Mouse (Mus musculus) lung, embryonic 14.5 days (tissue): ENCODE measurements around the gene Vasn. TPM values are rescaled to one million over a fixed set of nuclear protein-coding genes. Genes with fewer than 3 reads are reported as not detected.

ENCODE experiments used
- ATAC-seq: fragments of 200-750 bp; cut with Nextera tagmentation; 2 replicates; pipeline ENCODE4 v1.8.0; 2017; ENCODE audit warnings: mild to moderate bottlenecking, moderate TSS enrichment, moderate library complexity; ENCODE audit not compliant: insufficient read depth
- DNase-seq: peaks from one replicate; pipeline ENCODE4 v3.0.0-alpha.2; 2015
- H3K27ac ChIP-seq: fragments of 300-500 bp; sonication (generic); 2 replicates; pipeline ENCODE4 v1.5.1; 2014; ENCODE audit warnings: low read depth, mild to moderate bottlenecking, moderate library complexity
- H3K27me3 ChIP-seq: fragments of 300-500 bp; sonication (generic); 2 replicates; pipeline ENCODE4 v1.6.1; 2014; ENCODE audit warnings: low read length, control low read depth; ENCODE audit not compliant: insufficient read depth
- H3K36me3 ChIP-seq: fragments of 300-500 bp; sonication (generic); 2 replicates; pipeline ENCODE4 v1.6.1; 2014; ENCODE audit warnings: control low read depth; ENCODE audit not compliant: insufficient read depth
- H3K4me1 ChIP-seq: fragments of 300-500 bp; sonication (generic); 2 replicates; pipeline ENCODE4 v1.6.1; 2014; ENCODE audit warnings: antibody characterized with exemption, control low read depth; ENCODE audit not compliant: insufficient read depth
- H3K4me2 ChIP-seq: fragments of 300-500 bp; sonication (generic); 2 replicates; pipeline ENCODE4 v1.6.1; 2014; ENCODE audit warnings: mild to moderate bottlenecking
- H3K4me3 ChIP-seq: fragments of 300-500 bp; sonication (generic); 2 replicates; pipeline ENCODE4 v1.5.1; 2014; ENCODE audit warnings: low read depth, low read length
- H3K9ac ChIP-seq: fragments of 300-500 bp; sonication (generic); 2 replicates; pipeline ENCODE4 v1.6.1; 2014
- H3K9me3 ChIP-seq: fragments of 300-500 bp; sonication (generic); 2 replicates; pipeline ENCODE4 v1.6.1; 2016; ENCODE audit warnings: low read depth, low read length, control low read depth
- CTCF ChIP-seq: IDR thresholded peaks from 2 replicates; pipeline ENCODE4 v1.5.1; 2016; ENCODE audit warnings: antibody characterized with exemption, low read depth
- WGBS: fragments of 180-500 bp; shearing (Covaris S2); extraction: QIAGEN DNeasy Blood & Tissue Kit; methylation state at CpG from one replicate; pipeline ENCODE4 v1.1.7; 2014; 5-methylcytosine and 5-hydroxymethylcytosine counted together
- polyA plus RNA-seq: library from polyadenylated mRNA; unstranded; fragments of >200 nt; fragmentation: Nextera tagmentation; extraction: Ambion mirVana; gene quantifications from 2 replicates; pipeline ENCODE4 v1.2.1, GENCODE M21; 2014

Vasn gene
- polyA plus RNA-seq, 1 experiment from 2014 or later: 23.5 TPM

- H3K4me2 ChIP-seq: no peak overlapping the region
These were observed 10.0 kb downstream of the Vasn start for GRCm38 (mm10) chr16:4649692-4650091.

GRCm38 (mm10) chr16:4650161-4650560 is 10.4 kb downstream of the Vasn start:
- Histone ChIP-seq H3K4me1 (peaks cover 10% of the 10 kb centered on the region; the same call in 1 of the 2 replicates), H3K4me3 (no peak overlapping the region), H3K4me2 (no peak overlapping the region), H3K9ac (no peak overlapping the region), H3K36me3 (peaks cover 65% of the 10 kb centered on the region), H3K27ac (no peak overlapping the region), H3K9me3 (no peaks in the 10 kb centered on the region), H3K27me3 (no peaks in the 10 kb centered on the region)
- no peak for ATAC-seq
- 77% methylated on average over 3 of the region's 3 CpGs for WGBS
- no peak for TF ChIP-seq CTCF
- no peak for DNase-seq

More at GRCm38 (mm10) chr16:4649692-4650091, 10.0 kb downstream of the Vasn start:
- Histone ChIP-seq H3K4me1 (peaks cover 10% of the 10 kb centered on the region), H3K9me3 (no peaks in the 10 kb centered on the region), H3K9ac (no peak overlapping the region), H3K27ac (no peak overlapping the region), H3K4me3 (no peak overlapping the region), H3K36me3 (peaks cover 63% of the 10 kb centered on the region), H3K27me3 (no peaks in the 10 kb centered on the region)
- DNase-seq (no peak), ATAC-seq (no peak)
- 92% methylated on average over 11 of the region's 11 CpGs for WGBS
- no peak for TF ChIP-seq CTCF

DNA sequence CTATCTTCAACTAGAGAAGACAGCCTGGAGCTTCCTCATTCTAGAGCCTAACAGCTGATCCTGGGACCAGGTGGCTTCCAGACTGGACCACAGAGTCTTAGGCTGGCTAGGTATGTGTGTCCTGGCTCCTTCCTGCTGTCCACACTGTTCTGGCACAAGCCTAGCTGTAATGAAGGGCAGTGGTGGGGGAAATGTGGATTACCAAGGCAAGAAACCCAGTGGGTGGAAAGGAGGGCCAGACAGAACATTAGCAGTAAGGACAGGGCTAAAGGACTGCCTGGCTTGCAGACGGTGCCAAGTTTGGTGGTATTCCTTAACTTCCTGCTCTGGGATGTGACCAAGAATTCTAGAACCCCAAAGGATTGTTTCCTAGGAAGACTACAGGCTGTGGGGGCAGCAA is 11.3 kb downstream of the Vasn start:
- no peak overlapping the region for H3K4me3 ChIP-seq
- no peak overlapping the region for H3K9ac ChIP-seq
- peaks cover 15% of the 10 kb centered on the region for H3K4me1 ChIP-seq
- no peak overlapping the region for H3K4me2 ChIP-seq
- H3K27ac ChIP-seq: peak overlapping the region; percentile 65
- no peaks in the 10 kb centered on the region for H3K9me3 ChIP-seq
- peaks cover 62% of the 10 kb centered on the region for H3K36me3 ChIP-seq
- DNase-seq: no peak
- H3K27me3 ChIP-seq: no peaks in the 10 kb centered on the region
- no peak for ATAC-seq
- TF ChIP-seq CTCF: no peak
- WGBS: 80% methylated on average over 1 of the region's 1 CpGs

DNA sequence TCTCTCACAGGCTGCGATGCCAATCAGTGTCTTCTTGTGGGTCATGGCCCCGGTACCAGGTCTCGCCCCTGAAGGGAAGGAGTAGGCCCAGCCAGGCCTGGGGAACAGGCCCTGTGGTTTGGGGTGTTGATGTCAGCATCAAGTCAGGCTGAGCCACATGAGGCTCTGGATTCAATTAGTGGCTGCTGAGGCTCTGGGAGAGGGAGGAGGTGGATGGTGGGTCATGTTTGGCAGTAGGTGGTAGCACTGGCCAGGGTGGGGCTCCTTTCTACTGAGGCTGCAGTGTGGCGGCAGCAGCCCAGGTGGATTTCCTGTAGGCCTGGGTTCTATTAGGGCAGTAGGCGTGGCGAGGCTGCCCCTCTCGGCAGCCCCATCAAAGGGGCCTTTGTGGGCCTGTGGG is 11.9 kb downstream of the Vasn start:
- Histone ChIP-seq H3K4me2 (no peak overlapping the region), H3K9me3 (no peaks in the 10 kb centered on the region), H3K27ac (peak overlapping the region; percentile 65), H3K4me3 (no peak overlapping the region), H3K4me1 (peaks cover 20% of the 10 kb centered on the region), H3K9ac (no peak overlapping the region), H3K27me3 (no peaks in the 10 kb centered on the region), H3K36me3 (peaks cover 62% of the 10 kb centered on the region)
- WGBS: 63% methylated on average over 7 of the region's 7 CpGs
- ATAC-seq (peak; percentile 51; the same call in 1 of the 2 replicates), DNase-seq (peak; percentile 32)
- no peak for TF ChIP-seq CTCF

GRCm38 (mm10) chr16:4652707-4653416 is 13.1 kb downstream of the Vasn start:
- Histone ChIP-seq H3K9me3 (no peaks in the 10 kb centered on the region), H3K27ac (no peak overlapping the region), H3K4me2 (no peak overlapping the region), H3K4me3 (no peak overlapping the region), H3K9ac (no peak overlapping the region), H3K4me1 (peaks cover 20% of the 10 kb centered on the region), H3K36me3 (peaks cover 62% of the 10 kb centered on the region), H3K27me3 (no peaks in the 10 kb centered on the region)
- DNase-seq (no peak), ATAC-seq (no peak)
- 73% methylated on average over 4 of the region's 4 CpGs for WGBS
- no peak for TF ChIP-seq CTCF

- no peak overlapping the region for H3K4me2 ChIP-seq
- no peak for DNase-seq
- WGBS: 74% methylated on average over 10 of the region's 10 CpGs
- H3K36me3 ChIP-seq: peaks cover 44% of the 10 kb centered on the region
- ATAC-seq: no peak
- no peak overlapping the region; the same call in 1 of the 2 replicates for H3K27ac ChIP-seq
- TF ChIP-seq CTCF: peak; percentile 18
- H3K4me1 ChIP-seq: peaks cover 26% of the 10 kb centered on the region
- no peak overlapping the region for H3K4me3 ChIP-seq
- no peak overlapping the region for H3K9ac ChIP-seq
- H3K9me3 ChIP-seq: no peaks in the 10 kb centered on the region
- H3K27me3 ChIP-seq: no peaks in the 10 kb centered on the region
These were observed 15.0 kb downstream of the Vasn start for GRCm38 (mm10) chr16:4654706-4655105.

DNA sequence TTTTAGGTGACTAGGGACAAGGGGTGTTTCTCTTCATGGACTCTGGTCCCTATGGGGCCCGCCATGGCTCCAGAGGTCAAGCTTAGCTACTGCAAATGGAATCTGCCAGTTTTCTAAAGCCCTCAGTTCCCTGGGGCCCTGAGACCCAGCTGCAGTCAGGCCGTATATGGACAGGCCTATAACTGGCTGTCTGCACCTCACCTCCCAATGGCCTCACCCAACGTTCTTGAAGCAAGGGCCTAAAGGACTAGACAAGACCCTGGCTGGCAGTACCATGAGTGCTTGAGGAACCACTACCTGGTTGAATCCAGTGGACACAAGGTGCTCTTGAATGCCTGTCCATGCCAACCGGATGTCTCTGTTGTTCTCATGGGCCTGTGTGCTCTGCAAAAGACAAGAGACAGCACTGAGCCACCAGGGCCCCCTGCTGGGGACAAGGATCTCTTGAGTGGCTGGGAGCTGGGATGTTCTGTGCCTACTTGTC is 15.6 kb downstream of the Vasn start:
- ATAC-seq (no peak), DNase-seq (peak; percentile 68)
- H3K4me2 ChIP-seq: no peak overlapping the region
- peak; percentile 58 for TF ChIP-seq CTCF
- H3K4me3 ChIP-seq: no peak overlapping the region
- peaks cover 26% of the 10 kb centered on the region for H3K4me1 ChIP-seq
- WGBS: 65% methylated on average over 4 of the region's 4 CpGs
- no peaks in the 10 kb centered on the region for H3K9me3 ChIP-seq
- no peak overlapping the region for H3K9ac ChIP-seq
- peaks cover 38% of the 10 kb centered on the region for H3K36me3 ChIP-seq
- peak overlapping the region; percentile 66; the same call in 1 of the 2 replicates for H3K27ac ChIP-seq
- no peaks in the 10 kb centered on the region for H3K27me3 ChIP-seq
